Mouse (Mus musculus): ENCODE measurements around the gene Metap2.
A peak's percentile ranks its signal among the peaks of the same experiment; 100 is the strongest.

DNA sequence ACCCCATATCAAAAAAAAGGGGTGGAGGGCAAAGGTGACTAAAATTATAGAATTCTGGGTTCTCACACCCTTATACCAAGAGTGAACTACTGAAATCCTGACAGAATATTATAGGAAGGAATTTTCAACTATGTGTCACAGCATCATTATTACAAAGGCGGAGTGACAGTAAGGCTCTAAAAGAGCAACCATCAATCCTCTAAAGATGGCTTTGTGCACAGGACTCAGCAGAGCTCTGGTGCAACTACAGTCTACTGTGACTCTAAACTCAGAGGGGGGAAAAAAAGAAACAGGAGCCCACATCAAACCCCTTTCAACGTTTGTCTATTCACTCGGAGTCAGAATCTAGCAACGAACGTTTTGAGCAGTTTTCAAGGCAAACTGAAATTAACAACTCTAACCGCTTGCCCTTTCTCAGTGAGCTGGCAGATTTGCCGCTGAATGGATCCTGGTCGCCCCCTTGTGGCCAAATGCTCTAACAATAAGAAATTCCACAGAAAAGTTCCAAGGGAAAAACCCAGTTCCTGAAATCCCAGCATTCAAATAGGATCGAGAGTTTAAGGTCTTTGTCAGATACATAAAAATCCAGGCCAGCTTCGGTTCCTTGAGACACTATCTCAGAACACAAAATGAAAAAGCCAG lies 84.0 kb downstream of the Metap2 start:
- TF ChIP-seq CTCF (IDR thresholded peaks at IDR 0.05; ENCODE audit: extremely low read depth, insufficient read depth, low read length): peak; percentile 86
- no peak for TF ChIP-seq POLR2A (IDR thresholded peaks at IDR 0.05; ENCODE audit: extremely low read depth, insufficient read depth, low read length)
